18 mouse cellular contexts compared by ENCODE assay signal in genomic region chr14:76145868-76146267, GRCm38 (mm10). TPM values are rescaled to one million over a fixed set of nuclear protein-coding genes. Genes with fewer than 3 reads are reported as not detected.
DNase-seq lines count a peak whose midpoint lies in the region; ATAC-seq and TF ChIP-seq lines count a peak whose summit lies in the region.
"Had no signal": no experiment of that assay in that cellular context is flagged by ENCODE, and none has a peak within 500 bp of the region (broad histone marks: within the 10 kb centered on the region; RNA-seq: fewer than 3 reads in every experiment).

No protein-coding gene starts in this region.

- no peak for DNase-seq in heart, adult 9 months (ENCODE audit: low spot score in 2 of 2)
- DNase-seq in G1E (ENCODE audit: low spot score), result peak; percentile 21
- no peak for DNase-seq in B cell, adult 2 months
- no peak for DNase-seq in cerebellum, adult 18-20 months
- DNase-seq: cerebellum, adult 9-11 months; forebrain, postnatal 0 days; gastrocnemius, postnatal 36 days; kidney, adult 8-10 months; kidney, postnatal 14 days; lung, postnatal 14 days; thymus, postnatal 25 days had no signal

- H3K36me3 ChIP-seq in heart, embryonic 13.5 days, result no peaks in the 10 kb centered on the region
- no peaks in the 10 kb centered on the region for H3K36me3 ChIP-seq in G1E (replicated peaks)
- H3K36me3 ChIP-seq in liver, embryonic 12.5 days, result no peaks in the 10 kb centered on the region
- H3K36me3 ChIP-seq: embryonic facial prominence, embryonic 12.5 days; heart, embryonic 10.5 days; limb, embryonic 15.5 days had no signal

- no peaks in the 10 kb centered on the region for H3K27me3 ChIP-seq in heart, embryonic 13.5 days (replicated peaks)
- peaks cover 5% of the 10 kb centered on the region; the same call in 1 of the 2 replicates for H3K27me3 ChIP-seq in G1E (ENCODE audit: insufficient read depth, low read length)
- no peaks in the 10 kb centered on the region for H3K27me3 ChIP-seq in liver, embryonic 12.5 days (replicated peaks)
- H3K27me3 ChIP-seq: embryonic facial prominence, embryonic 12.5 days; limb, embryonic 15.5 days had no signal

- no peak for TF ChIP-seq CTCF in G1E (IDR thresholded peaks at IDR 0.05; ENCODE audit: low read depth, low read length)

- no peak overlapping the region for H3K27ac ChIP-seq in heart, embryonic 13.5 days (replicated peaks)
- peak overlapping the region; percentile 43; the same call in 1 of the 2 replicates for H3K27ac ChIP-seq in liver, embryonic 12.5 days
- H3K27ac ChIP-seq: embryonic facial prominence, embryonic 12.5 days; heart, embryonic 10.5 days; hindbrain, embryonic 14.5 days; limb, embryonic 15.5 days had no signal

- H3K4me2 ChIP-seq in heart, embryonic 13.5 days, result 0 out of 2 replicates have a peak overlapping the region, but pooled peaks have one; percentile 17
- H3K4me2 ChIP-seq in liver, embryonic 12.5 days, result peak overlapping the region; percentile 62
- H3K4me2 ChIP-seq: embryonic facial prominence, embryonic 12.5 days; hindbrain, embryonic 14.5 days; limb, embryonic 15.5 days had no signal

- 26% methylated on average over 7 of the region's 7 CpGs for WGBS in heart, embryonic 13.5 days
- WGBS in liver, embryonic 12.5 days (ENCODE audit: insufficient replicate concordance), result 11% methylated on average over 7 of the region's 7 CpGs

- no peaks in the 10 kb centered on the region for H3K9me3 ChIP-seq in heart, embryonic 13.5 days
- H3K9me3 ChIP-seq in G1E (replicated peaks), result no peaks in the 10 kb centered on the region
- no peaks in the 10 kb centered on the region for H3K9me3 ChIP-seq in liver, embryonic 12.5 days (replicated peaks)
- H3K9me3 ChIP-seq: embryonic facial prominence, embryonic 12.5 days; heart, embryonic 10.5 days; limb, embryonic 15.5 days had no signal

- ATAC-seq in heart, embryonic 13.5 days (ENCODE audit: extremely low read depth, insufficient number of reproducible peaks, low FRiP score, low TSS enrichment), result no peak
- peak; percentile 83 for ATAC-seq in G1E (ENCODE audit: extremely low read depth, insufficient number of reproducible peaks, low FRiP score, poor library complexity, severe bottlenecking)
- peak; percentile 80; the same call in 1 of the 2 replicates for ATAC-seq in liver, embryonic 12.5 days
- ATAC-seq in megakaryocyte-erythroid progenitor cell, adult 5-6 weeks (replicated peaks; ENCODE audit: low FRiP score, low TSS enrichment, poor library complexity, severe bottlenecking), result peak; percentile 85
- ATAC-seq: forebrain, postnatal 0 days had no signal

- H3K9ac ChIP-seq in heart, embryonic 13.5 days, result no peak overlapping the region
- H3K9ac ChIP-seq in liver, embryonic 12.5 days, result 0 out of 2 replicates have a peak overlapping the region, but pooled peaks have one; percentile 43
- H3K9ac ChIP-seq: embryonic facial prominence, embryonic 12.5 days; forebrain, postnatal 0 days; hindbrain, embryonic 14.5 days; limb, embryonic 15.5 days had no signal

- H3K4me3 ChIP-seq in heart, embryonic 13.5 days, result no peak overlapping the region
- peak overlapping the region; percentile 57; the same call in 1 of the 2 replicates for H3K4me3 ChIP-seq in G1E (ENCODE audit: low read depth, low read length)
- H3K4me3 ChIP-seq in liver, embryonic 12.5 days, result peak overlapping the region; percentile 29
- H3K4me3 ChIP-seq: embryonic facial prominence, embryonic 12.5 days; heart, embryonic 10.5 days; limb, embryonic 15.5 days had no signal

- peaks cover 28% of the 10 kb centered on the region for H3K4me1 ChIP-seq in heart, embryonic 13.5 days
- H3K4me1 ChIP-seq in G1E (ENCODE audit: insufficient read depth, low read depth, low read length), result peaks cover 61% of the 10 kb centered on the region
- peaks cover 44% of the 10 kb centered on the region for H3K4me1 ChIP-seq in liver, embryonic 12.5 days

RNA-seq across cellular contexts. Expression of gene Nufip1, which starts 35.2 kb away (rescaled TPM):
- polyA plus RNA-seq in heart, embryonic 13.5 days (2015; fragmentation: Nextera tagmentation; extraction: Ambion mirVana), result 9.7 and 10.5 TPM in 2 replicates
- total RNA-seq in G1E (2014; fragmentation: Nextera tagmentation) (8.5 and 12.0 TPM in 2 replicates), G1E (2017) (16.9 and 18.1 TPM in 2 replicates)
- polyA plus RNA-seq in G1E (2012), result 11.8 and 16.4 TPM in 2 replicates
- 11.3 and 12.1 TPM in 2 replicates for polyA plus RNA-seq in liver, embryonic 12.5 days (2016; fragmentation: Nextera tagmentation; extraction: Ambion mirVana)
- 13.3 and 15.0 TPM in 2 replicates for total RNA-seq in megakaryocyte-erythroid progenitor cell, adult 5-6 weeks (2014; fragmentation: Nextera tagmentation)
- total RNA-seq in megakaryocyte-erythroid progenitor cell, adult 5-6 weeks (2017), result 29.6 and 38.1 TPM in 2 replicates

RNA-seq across cellular contexts. Expression of gene Gpalpp1, which starts 35.3 kb away (rescaled TPM):
- 8.8 and 9.5 TPM in 2 replicates for polyA plus RNA-seq in heart, embryonic 13.5 days (2015; fragmentation: Nextera tagmentation; extraction: Ambion mirVana)
- total RNA-seq in G1E (2014; fragmentation: Nextera tagmentation), result 26.6 and 31.4 TPM in 2 replicates
- total RNA-seq in G1E (2017), result 36.9 and 40.5 TPM in 2 replicates
- polyA plus RNA-seq in G1E (2012), result 3.2 and 3.5 TPM in 2 replicates
- 9.8 and 10.3 TPM in 2 replicates for polyA plus RNA-seq in liver, embryonic 12.5 days (2016; fragmentation: Nextera tagmentation; extraction: Ambion mirVana)
- 20.1 and 27.5 TPM in 2 replicates for total RNA-seq in megakaryocyte-erythroid progenitor cell, adult 5-6 weeks (2014; fragmentation: Nextera tagmentation)
- total RNA-seq in megakaryocyte-erythroid progenitor cell, adult 5-6 weeks (2017), result 37.5 and 41.0 TPM in 2 replicates
